Mouse (Mus musculus) cerebellum, postnatal 14 days (tissue): Measurements from ENCODE around the gene Amigo2.
"Not testable (repeated sequence)": the region's sequence is repeated elsewhere in the genome, so short reads cannot be mapped to it uniquely, and the experiment has no call there.

Experiments
- DNase-seq, 2 experiments: peaks; one replicate each; pipeline ENCODE4 v3.0.0; 2021; ENCODE audit warnings: mixed read lengths in 2 of 2

Amigo2 gene

DNA sequence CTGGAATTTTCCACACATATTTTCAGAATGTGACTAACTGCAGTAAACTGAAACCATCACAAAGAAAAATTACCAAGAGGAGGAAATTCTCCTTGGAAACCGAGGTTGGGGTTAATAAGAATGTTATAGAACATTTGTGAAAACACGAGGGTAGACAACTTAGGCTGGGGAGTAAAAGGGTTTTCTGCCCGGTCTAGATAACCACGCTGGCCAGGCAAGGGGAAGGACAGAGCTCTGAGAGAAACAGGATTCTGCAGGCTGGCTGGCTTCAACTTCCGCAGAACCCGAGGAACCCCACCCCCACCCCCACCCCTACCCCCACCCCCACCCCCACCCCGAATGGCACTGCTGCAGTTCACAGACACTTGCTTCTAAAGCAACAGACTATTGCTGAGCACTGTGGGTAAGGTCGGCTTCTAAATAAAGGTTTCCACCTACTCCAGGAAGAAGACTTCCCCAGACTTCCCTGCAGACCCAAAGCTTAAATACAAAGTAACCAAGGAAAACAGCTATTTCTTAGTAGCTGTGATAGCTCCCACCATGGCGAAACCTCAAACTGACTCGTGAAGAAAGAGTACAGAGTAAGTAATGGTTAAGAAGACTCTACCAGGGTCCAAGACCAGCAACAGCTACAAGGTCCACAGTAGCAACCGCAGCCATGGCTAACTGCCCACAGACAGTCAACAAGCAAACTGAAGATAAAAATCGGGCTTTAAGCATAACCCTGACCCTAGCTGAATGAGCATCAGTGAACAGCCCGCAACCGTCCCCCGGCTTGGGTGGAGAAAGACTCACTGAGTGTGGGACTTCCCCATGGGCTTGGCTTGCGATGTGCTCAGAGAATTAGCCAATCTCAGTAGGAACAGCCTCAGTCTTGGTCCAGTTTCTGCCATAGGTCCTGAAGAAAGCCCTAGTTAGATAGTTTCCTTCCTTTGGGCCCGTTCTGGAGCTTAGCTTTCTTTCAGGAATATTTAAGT is 34.3 kb downstream of the Amigo2 start:
- no peak for DNase-seq

DNA sequence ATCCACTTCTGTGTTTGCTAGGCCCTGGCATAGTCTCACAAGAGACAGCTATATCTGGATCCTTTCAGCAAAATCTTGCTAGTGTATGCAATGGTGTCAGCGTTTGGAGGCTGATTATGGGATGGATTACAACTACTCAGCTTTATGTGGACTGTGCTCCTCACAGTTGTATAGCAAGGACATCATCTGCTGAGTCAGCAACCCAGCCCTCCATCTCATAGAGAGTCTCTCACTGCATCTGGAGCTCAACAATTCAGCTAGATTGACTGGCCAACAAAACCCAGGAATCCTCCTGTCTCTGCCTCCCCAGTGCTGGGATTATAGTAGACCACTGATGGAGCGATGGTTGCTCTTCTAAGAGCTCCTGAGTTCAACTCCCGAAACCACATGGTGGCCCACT is 37.3 kb downstream of the Amigo2 start:
- not testable (repeated sequence) for DNase-seq

DNA sequence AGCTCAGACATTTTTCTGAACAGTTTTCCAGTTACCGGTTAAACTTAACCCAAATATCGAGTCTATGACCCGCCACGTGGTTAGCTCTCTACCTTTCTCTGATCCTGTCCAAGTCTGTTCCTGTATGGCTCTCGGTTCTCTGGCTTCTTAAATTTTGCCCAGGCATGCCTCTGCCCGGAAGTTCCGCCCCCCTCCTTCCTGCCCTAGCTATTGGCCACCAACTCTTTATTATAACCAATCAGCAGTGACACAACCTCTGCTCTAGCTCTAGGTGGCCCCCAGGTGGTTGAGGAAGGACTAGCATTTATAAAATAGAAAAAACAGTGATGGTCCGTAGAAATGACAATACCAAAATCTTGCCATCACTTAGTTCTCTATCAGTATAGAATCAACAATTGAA is 40.6 kb downstream of the Amigo2 start:
- no peak for DNase-seq

DNA sequence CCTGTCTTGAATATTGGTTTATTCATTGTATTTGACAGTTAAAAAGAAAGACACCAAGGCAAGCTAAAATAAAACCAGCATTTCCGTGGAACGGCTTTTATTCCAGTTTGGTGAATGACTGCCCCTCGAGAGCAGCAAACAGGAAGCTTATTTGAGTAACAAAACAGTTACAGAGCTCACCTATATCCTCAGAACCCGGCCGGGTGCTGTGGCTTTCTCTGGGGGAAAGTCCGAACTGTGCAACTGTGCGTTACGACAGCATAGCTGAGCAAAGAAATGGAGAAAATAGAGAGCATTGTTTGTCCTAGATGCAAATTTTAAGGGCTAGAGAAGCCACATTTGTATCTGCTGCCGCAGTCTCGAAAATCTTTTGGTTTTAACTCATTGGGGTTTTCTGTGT is 41.3 kb downstream of the Amigo2 start:
- DNase-seq: no peak

DNA sequence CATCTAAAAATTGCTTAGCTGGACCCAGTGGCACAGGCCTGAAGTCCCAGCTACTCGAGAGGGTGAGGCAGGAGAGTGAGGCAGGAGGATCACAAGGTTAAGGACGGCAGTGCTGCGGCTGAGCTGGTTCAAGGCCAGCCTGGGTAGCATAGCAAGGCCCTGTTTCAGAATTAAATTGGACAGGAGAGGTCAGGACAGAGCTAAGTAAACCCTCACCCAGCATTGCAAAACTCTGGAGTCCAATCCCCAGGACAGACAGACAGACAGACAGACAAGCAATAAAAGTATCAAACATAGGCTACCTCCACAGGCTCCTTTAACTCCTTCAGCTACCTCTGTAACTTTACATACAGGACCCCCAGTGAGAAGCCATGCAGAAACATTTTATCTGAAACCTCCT is 42.2 kb downstream of the Amigo2 start:
- DNase-seq: no peak

DNA sequence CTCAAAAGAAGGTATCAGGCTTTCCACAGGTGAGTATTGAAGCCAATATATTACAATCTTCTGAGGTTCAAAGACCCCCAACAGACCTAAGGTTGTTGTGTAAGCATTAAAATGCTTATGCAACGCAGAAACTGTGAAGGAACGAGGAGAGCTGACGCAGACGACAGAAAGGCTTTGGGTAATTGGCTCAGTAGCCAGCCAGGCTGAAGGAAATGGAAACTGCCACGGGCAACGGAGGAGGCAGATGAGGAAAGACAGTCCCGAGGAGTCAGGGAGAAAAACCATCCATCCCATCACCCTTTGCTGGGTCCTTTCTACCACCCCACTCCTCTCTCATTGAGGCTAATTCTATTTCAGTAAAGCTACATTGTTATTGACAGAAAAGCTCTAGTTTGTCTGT is 50.4 kb downstream of the Amigo2 start:
- no peak for DNase-seq

DNA sequence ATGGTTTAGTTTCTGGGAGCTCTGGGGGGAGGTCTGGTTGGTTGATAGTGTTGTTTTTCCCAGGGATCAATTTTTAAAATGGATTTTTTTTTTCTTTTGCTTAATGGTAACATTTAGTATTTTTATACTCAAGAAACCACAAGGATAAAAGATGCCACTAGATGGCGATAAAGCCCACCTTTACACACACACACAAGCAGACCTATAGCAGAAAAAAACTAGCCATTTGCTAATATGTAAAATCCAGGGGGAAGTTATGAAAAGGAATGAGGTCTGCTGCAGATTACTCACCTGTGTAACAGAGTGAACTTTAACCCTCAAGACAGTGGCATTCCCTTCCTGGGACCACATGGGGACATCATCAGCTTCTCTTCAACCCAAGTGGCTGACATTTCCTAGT is 51.5 kb downstream of the Amigo2 start:
- DNase-seq: peak; percentile 69 to 71
